Mouse (Mus musculus): Measurements from ENCODE around the gene Tmem221. TPM values are rescaled to one million over a fixed set of nuclear protein-coding genes. Genes with fewer than 3 reads are reported as not detected.

Tmem221 gene
- polyA plus RNA-seq, 1 experiment: not detected

GRCm38 (mm10) chr8:71586891-71587290, 28.2 kb upstream of the Tmem221 start:
- WGBS: 75% methylated on average over 2 of the region's 2 CpGs
- TF ChIP-seq POLR2A (IDR thresholded peaks at IDR 0.05; ENCODE audit: insufficient read depth, low read depth, low read length) (no peak), CTCF (IDR thresholded peaks at IDR 0.05; ENCODE audit: insufficient read depth, low read depth, low read length) (peak; percentile 43; the same call in 1 of the 2 replicates)
- Histone ChIP-seq H3K27ac (ENCODE audit: insufficient read depth, low read depth, low read length) (no peak overlapping the region), H3K4me1 (ENCODE audit: control insufficient read depth, insufficient read depth, low read length) (peaks cover 9% of the 10 kb centered on the region), H3K4me3 (ENCODE audit: insufficient read depth, low read depth, low read length) (no peak overlapping the region)

- TF ChIP-seq POLR2A (IDR thresholded peaks at IDR 0.05; ENCODE audit: insufficient read depth, low read depth, low read length) (no peak), CTCF (IDR thresholded peaks at IDR 0.05; ENCODE audit: insufficient read depth, low read depth, low read length) (no peak)
- 21% methylated on average over 9 of the region's 9 CpGs for WGBS
- 0 out of 2 replicates have a peak overlapping the region, but pooled peaks have one; percentile 4 for H3K4me3 ChIP-seq (ENCODE audit: insufficient read depth, low read depth, low read length)
- H3K4me1 ChIP-seq (ENCODE audit: control insufficient read depth, insufficient read depth, low read length): peaks cover 36% of the 10 kb centered on the region
- peak overlapping the region; percentile 42 for H3K27ac ChIP-seq (ENCODE audit: insufficient read depth, low read depth, low read length)
Observed at GRCm38 (mm10) chr8:71580201-71580600, 21.5 kb upstream of the Tmem221 start.

- no peak for TF ChIP-seq CTCF (IDR thresholded peaks at IDR 0.05; ENCODE audit: insufficient read depth, low read depth, low read length)
- TF ChIP-seq POLR2A (IDR thresholded peaks at IDR 0.05; ENCODE audit: insufficient read depth, low read depth, low read length): no peak
- 71% methylated on average over 14 of the region's 14 CpGs for WGBS
- Histone ChIP-seq H3K4me1 (ENCODE audit: control insufficient read depth, insufficient read depth, low read length) (peaks cover 38% of the 10 kb centered on the region), H3K4me3 (ENCODE audit: insufficient read depth, low read depth, low read length) (no peak overlapping the region), H3K27ac (ENCODE audit: insufficient read depth, low read depth, low read length) (peak overlapping the region; percentile 42)
Observed at GRCm38 (mm10) chr8:71579476-71579875, 20.8 kb upstream of the Tmem221 start.

GRCm38 (mm10) chr8:71579009-71579408, 20.3 kb upstream of the Tmem221 start:
- WGBS: 54% methylated on average over 1 of the region's 1 CpGs
- Histone ChIP-seq H3K4me1 (ENCODE audit: control insufficient read depth, insufficient read depth, low read length) (peaks cover 42% of the 10 kb centered on the region), H3K4me3 (ENCODE audit: insufficient read depth, low read depth, low read length) (no peak overlapping the region), H3K27ac (ENCODE audit: insufficient read depth, low read depth, low read length) (peak overlapping the region; percentile 42)
- TF ChIP-seq POLR2A (IDR thresholded peaks at IDR 0.05; ENCODE audit: insufficient read depth, low read depth, low read length) (no peak), CTCF (IDR thresholded peaks at IDR 0.05; ENCODE audit: insufficient read depth, low read depth, low read length) (no peak)

GRCm38 (mm10) chr8:71577856-71578387, 19.3 kb upstream of the Tmem221 start:
- 56% methylated on average over 4 of the region's 4 CpGs for WGBS
- H3K4me1 ChIP-seq (ENCODE audit: control insufficient read depth, insufficient read depth, low read length): peaks cover 44% of the 10 kb centered on the region
- TF ChIP-seq POLR2A (IDR thresholded peaks at IDR 0.05; ENCODE audit: insufficient read depth, low read depth, low read length): no peak
- no peak for TF ChIP-seq CTCF (IDR thresholded peaks at IDR 0.05; ENCODE audit: insufficient read depth, low read depth, low read length)
- H3K27ac ChIP-seq (ENCODE audit: insufficient read depth, low read depth, low read length): no peak overlapping the region
- no peak overlapping the region for H3K4me3 ChIP-seq (ENCODE audit: insufficient read depth, low read depth, low read length)

- Histone ChIP-seq H3K27ac (ENCODE audit: insufficient read depth, low read depth, low read length) (no peak overlapping the region), H3K4me1 (ENCODE audit: control insufficient read depth, insufficient read depth, low read length) (peaks cover 42% of the 10 kb centered on the region), H3K4me3 (ENCODE audit: insufficient read depth, low read depth, low read length) (no peak overlapping the region)
- TF ChIP-seq CTCF (IDR thresholded peaks at IDR 0.05; ENCODE audit: insufficient read depth, low read depth, low read length): no peak
- TF ChIP-seq POLR2A (IDR thresholded peaks at IDR 0.05; ENCODE audit: insufficient read depth, low read depth, low read length): no peak
- WGBS: 66% methylated on average over 1 of the region's 1 CpGs
Observed at GRCm38 (mm10) chr8:71575020-71575419, 16.3 kb upstream of the Tmem221 start.

- no peak for TF ChIP-seq CTCF (IDR thresholded peaks at IDR 0.05; ENCODE audit: insufficient read depth, low read depth, low read length)
- no peak for TF ChIP-seq POLR2A (IDR thresholded peaks at IDR 0.05; ENCODE audit: insufficient read depth, low read depth, low read length)
- peaks cover 36% of the 10 kb centered on the region for H3K4me1 ChIP-seq (ENCODE audit: control insufficient read depth, insufficient read depth, low read length)
- WGBS: 59% methylated on average over 7 of the region's 7 CpGs
- H3K4me3 ChIP-seq (ENCODE audit: insufficient read depth, low read depth, low read length): no peak overlapping the region
- no peak overlapping the region for H3K27ac ChIP-seq (ENCODE audit: insufficient read depth, low read depth, low read length)
Observed at GRCm38 (mm10) chr8:71574426-71574825, 15.8 kb upstream of the Tmem221 start.

- TF ChIP-seq POLR2A (IDR thresholded peaks at IDR 0.05; ENCODE audit: insufficient read depth, low read depth, low read length) (no peak), CTCF (IDR thresholded peaks at IDR 0.05; ENCODE audit: insufficient read depth, low read depth, low read length) (no peak)
- H3K4me1 ChIP-seq (ENCODE audit: control insufficient read depth, insufficient read depth, low read length): peaks cover 30% of the 10 kb centered on the region
- H3K27ac ChIP-seq (ENCODE audit: insufficient read depth, low read depth, low read length): peak overlapping the region; percentile 79
- 41% methylated on average over 9 of the region's 9 CpGs for WGBS
- H3K4me3 ChIP-seq (ENCODE audit: insufficient read depth, low read depth, low read length): no peak overlapping the region
Observed at GRCm38 (mm10) chr8:71572847-71573633, 14.4 kb upstream of the Tmem221 start.

GRCm38 (mm10) chr8:71572077-71572476, 13.4 kb upstream of the Tmem221 start:
- Histone ChIP-seq H3K4me1 (ENCODE audit: control insufficient read depth, insufficient read depth, low read length) (peaks cover 25% of the 10 kb centered on the region), H3K27ac (ENCODE audit: insufficient read depth, low read depth, low read length) (peak overlapping the region; percentile 54; the same call in 1 of the 2 replicates), H3K4me3 (ENCODE audit: insufficient read depth, low read depth, low read length) (no peak overlapping the region)
- 62% methylated on average over 2 of the region's 2 CpGs for WGBS
- TF ChIP-seq CTCF (IDR thresholded peaks at IDR 0.05; ENCODE audit: insufficient read depth, low read depth, low read length): no peak
- TF ChIP-seq POLR2A (IDR thresholded peaks at IDR 0.05; ENCODE audit: insufficient read depth, low read depth, low read length): no peak
